Mouse (Mus musculus) forebrain, embryonic 14.5 days (tissue): ENCODE data around the gene Plbd2. TPM values are rescaled to one million over a fixed set of nuclear protein-coding genes. Genes with fewer than 3 reads are reported as not detected.

ENCODE experiments used
- ATAC-seq: fragments of 200-750 bp; cut with Nextera tagmentation; 2 replicates; pipeline ENCODE4 v1.8.0; 2017; ENCODE audit warnings: mild to moderate bottlenecking, moderate library complexity
- DNase-seq: peaks from one replicate; pipeline ENCODE4 v3.0.0-alpha.2; 2015; ENCODE audit warnings: low spot score
- H3K27ac ChIP-seq: fragments of 300-500 bp; sonication (generic); 2 replicates; pipeline ENCODE4 v1.5.1; 2014; ENCODE audit warnings: low read depth, mild to moderate bottlenecking, control low read depth, low read length, moderate library complexity
- H3K27me3 ChIP-seq: fragments of 300-500 bp; sonication (generic); replicated peaks from 2 replicates; pipeline ENCODE4 v1.6.1; 2014; ENCODE audit warnings: low read length, control low read depth, mixed read lengths; ENCODE audit not compliant: control insufficient read depth, insufficient read depth
- H3K36me3 ChIP-seq: fragments of 300-500 bp; sonication (generic); 2 replicates; pipeline ENCODE4 v1.6.1; 2014; ENCODE audit warnings: low read length, control low read depth; ENCODE audit not compliant: control insufficient read depth, insufficient read depth
- H3K4me1 ChIP-seq: fragments of 300-500 bp; sonication (generic); 2 replicates; pipeline ENCODE4 v1.6.1; 2014; ENCODE audit warnings: antibody characterized with exemption, low read length, control low read depth; ENCODE audit not compliant: control insufficient read depth, insufficient read depth
- H3K4me2 ChIP-seq: fragments of 300-500 bp; sonication (generic); 2 replicates; pipeline ENCODE4 v1.6.1; 2014; ENCODE audit warnings: mild to moderate bottlenecking, control low read depth, low read length
- H3K4me3 ChIP-seq: fragments of 300-500 bp; sonication (generic); 2 replicates; pipeline ENCODE4 v1.5.1; 2014; ENCODE audit warnings: low read depth, low read length, control low read depth
- H3K9ac ChIP-seq: fragments of 300-500 bp; sonication (generic); 2 replicates; pipeline ENCODE4 v1.6.1; 2014; ENCODE audit warnings: mild to moderate bottlenecking, low read length, control low read depth, moderate library complexity
- H3K9me3 ChIP-seq: fragments of 300-500 bp; sonication (generic); replicated peaks from 2 replicates; pipeline ENCODE4 v1.6.1; 2016; ENCODE audit warnings: low read length, control low read depth, mixed read lengths; ENCODE audit not compliant: control insufficient read depth
- WGBS: fragments of 180-500 bp; shearing (Covaris S2); extraction: QIAGEN DNeasy Blood & Tissue Kit; methylation state at CpG from one replicate; pipeline ENCODE4 v1.1.7; 2014; 5-methylcytosine and 5-hydroxymethylcytosine counted together
- polyA plus RNA-seq: library from polyadenylated mRNA; unstranded; fragments of >200 nt; fragmentation: Nextera tagmentation; extraction: Ambion mirVana; gene quantifications from 2 replicates; pipeline ENCODE4 v1.2.1, GENCODE M21; 2014

Gene Plbd2
- polyA plus RNA-seq, 1 experiment from 2014 or later: 14.8 TPM

- Histone ChIP-seq H3K27ac (0 out of 2 replicates have a peak overlapping the region, but pooled peaks have one; percentile 44), H3K4me2 (peak overlapping the region; percentile 37), H3K9me3 (no peaks in the 10 kb centered on the region), H3K4me3 (peak overlapping the region; percentile 19), H3K4me1 (peaks cover 22% of the 10 kb centered on the region), H3K36me3 (no peaks in the 10 kb centered on the region), H3K27me3 (peaks cover 51% of the 10 kb centered on the region), H3K9ac (peak overlapping the region; percentile 35)
- DNase-seq (no peak), ATAC-seq (no peak)
- WGBS: 11% methylated on average over 59 of the region's 61 CpGs
Measured at GRCm38 (mm10) chr5:120439887-120440670, 63.3 kb downstream of the Plbd2 start.

GRCm38 (mm10) chr5:120438991-120439710 is 64.3 kb downstream of the Plbd2 start:
- no peaks in the 10 kb centered on the region for H3K9me3 ChIP-seq
- H3K9ac ChIP-seq: peak overlapping the region; percentile 35
- DNase-seq: no peak
- no peak for ATAC-seq
- peak overlapping the region; percentile 19 for H3K4me3 ChIP-seq
- H3K27ac ChIP-seq: 0 out of 2 replicates have a peak overlapping the region, but pooled peaks have one; percentile 44
- peaks cover 60% of the 10 kb centered on the region for H3K27me3 ChIP-seq
- peaks cover 22% of the 10 kb centered on the region for H3K4me1 ChIP-seq
- peak overlapping the region; percentile 37 for H3K4me2 ChIP-seq
- 19% methylated on average over 27 of the region's 27 CpGs for WGBS
- no peaks in the 10 kb centered on the region for H3K36me3 ChIP-seq

- peak overlapping the region; percentile 54 for H3K9ac ChIP-seq
- WGBS: 5% methylated on average over 13 of the region's 13 CpGs
- H3K27ac ChIP-seq: peak overlapping the region; percentile 52
Measured at GRCm38 (mm10) chr5:120438469-120438868, 65.0 kb downstream of the Plbd2 start.

DNA sequence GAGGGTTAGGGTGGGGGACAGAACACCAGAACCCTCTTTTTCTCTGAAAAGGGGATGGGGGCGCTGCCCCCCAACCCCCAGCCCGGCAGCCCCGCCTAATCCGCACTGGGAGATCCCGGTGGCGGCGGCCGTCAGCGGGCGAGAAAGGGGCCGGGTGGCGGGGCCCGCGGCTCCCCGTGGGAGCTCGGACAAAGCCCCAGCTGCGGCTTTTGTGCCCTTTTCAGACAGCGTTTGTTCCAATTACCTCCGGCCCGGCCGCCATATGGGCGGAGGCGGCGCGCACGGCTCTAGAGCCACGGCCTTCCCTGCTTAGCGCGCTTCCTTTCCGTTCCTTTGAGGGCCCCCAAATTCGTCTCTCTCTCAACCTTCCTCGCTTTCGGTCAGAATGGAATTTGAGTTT is 65.4 kb downstream of the Plbd2 start:
- DNase-seq: no peak
- Histone ChIP-seq H3K4me2 (peak overlapping the region; percentile 37), H3K4me1 (peaks cover 22% of the 10 kb centered on the region), H3K4me3 (peak overlapping the region; percentile 28), H3K9ac (peak overlapping the region; percentile 54), H3K27me3 (peaks cover 70% of the 10 kb centered on the region), H3K36me3 (no peaks in the 10 kb centered on the region), H3K27ac (peak overlapping the region; percentile 52), H3K9me3 (no peaks in the 10 kb centered on the region)
- WGBS: under 1% methylated on average over 32 of the region's 33 CpGs
- no peak for ATAC-seq

More at GRCm38 (mm10) chr5:120438469-120438868, 65.0 kb downstream of the Plbd2 start:
- H3K27me3 ChIP-seq: peaks cover 67% of the 10 kb centered on the region
- ATAC-seq (no peak), DNase-seq (no peak)
- no peaks in the 10 kb centered on the region for H3K9me3 ChIP-seq
- H3K4me3 ChIP-seq: peak overlapping the region; percentile 28
- peak overlapping the region; percentile 37 for H3K4me2 ChIP-seq
- H3K36me3 ChIP-seq: no peaks in the 10 kb centered on the region
- H3K4me1 ChIP-seq: peaks cover 22% of the 10 kb centered on the region

DNA sequence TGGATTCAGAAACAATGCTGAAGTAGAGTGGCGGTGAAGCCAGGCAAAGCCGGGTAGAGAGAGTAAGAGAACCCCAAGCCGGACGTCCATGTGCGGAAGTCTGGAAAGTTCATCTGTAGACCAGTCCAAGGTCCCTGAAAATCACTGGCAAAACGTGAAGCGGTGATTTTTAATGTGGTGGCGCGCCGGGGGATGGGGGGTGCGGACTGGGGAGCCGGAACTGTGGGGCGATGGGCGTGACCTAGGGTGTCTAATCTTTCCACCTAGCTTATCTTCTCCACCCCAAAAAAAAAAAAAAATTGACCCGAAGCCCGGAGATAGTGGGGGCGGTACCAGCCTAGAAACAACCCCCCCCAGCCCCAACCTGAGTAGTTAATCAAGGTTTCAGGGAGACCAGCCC is 65.9 kb downstream of the Plbd2 start:
- DNase-seq: no peak
- Histone ChIP-seq H3K4me2 (peak overlapping the region; percentile 37), H3K9me3 (no peaks in the 10 kb centered on the region), H3K4me1 (peaks cover 22% of the 10 kb centered on the region), H3K27me3 (peaks cover 71% of the 10 kb centered on the region), H3K4me3 (peak overlapping the region; percentile 28), H3K36me3 (no peaks in the 10 kb centered on the region), H3K9ac (peak overlapping the region; percentile 54), H3K27ac (peak overlapping the region; percentile 52; the same call in 1 of the 2 replicates)
- no peak for ATAC-seq
- WGBS: under 1% methylated on average over 17 of the region's 17 CpGs

DNA sequence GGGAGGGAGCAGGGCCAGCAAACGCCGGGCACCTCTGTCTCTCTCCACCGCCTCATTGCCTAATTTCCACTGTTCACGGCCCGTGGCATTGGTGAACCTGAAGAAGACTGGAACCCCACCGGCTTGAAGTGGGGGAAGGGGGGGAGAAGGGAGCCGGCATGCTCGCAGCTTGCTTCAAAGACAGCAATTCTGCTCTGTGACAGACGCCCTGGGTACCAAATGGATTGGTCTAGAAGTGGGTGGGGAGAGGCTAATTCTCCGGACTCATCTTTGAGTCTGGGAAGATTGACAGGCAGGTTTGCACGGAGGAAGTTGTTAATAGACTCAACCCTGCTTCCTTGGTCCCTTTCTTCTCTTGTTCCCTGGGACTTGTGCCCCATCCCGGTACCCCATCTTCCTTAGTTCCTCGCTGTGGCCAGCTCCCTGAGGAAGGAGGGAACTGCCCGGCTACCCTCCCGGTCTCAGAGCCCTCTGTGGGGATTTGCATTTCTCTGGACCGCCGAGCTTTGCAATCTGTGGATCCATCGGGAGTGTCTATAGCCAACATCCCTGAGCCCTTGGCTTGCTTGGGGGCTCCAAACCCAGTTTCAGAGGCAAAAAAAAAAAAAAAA is 66.4 kb downstream of the Plbd2 start:
- peak overlapping the region; percentile 37 for H3K4me2 ChIP-seq
- DNase-seq (no peak), ATAC-seq (no peak)
- H3K9ac ChIP-seq: peak overlapping the region; percentile 54; the same call in 1 of the 2 replicates
- WGBS: under 1% methylated on average over 18 of the region's 18 CpGs
- H3K27me3 ChIP-seq: peaks cover 76% of the 10 kb centered on the region
- H3K36me3 ChIP-seq: no peaks in the 10 kb centered on the region
- H3K27ac ChIP-seq: peak overlapping the region; percentile 60; the same call in 1 of the 2 replicates
- peak overlapping the region; percentile 17 for H3K4me3 ChIP-seq
- no peaks in the 10 kb centered on the region for H3K9me3 ChIP-seq
- H3K4me1 ChIP-seq: peaks cover 22% of the 10 kb centered on the region

DNA sequence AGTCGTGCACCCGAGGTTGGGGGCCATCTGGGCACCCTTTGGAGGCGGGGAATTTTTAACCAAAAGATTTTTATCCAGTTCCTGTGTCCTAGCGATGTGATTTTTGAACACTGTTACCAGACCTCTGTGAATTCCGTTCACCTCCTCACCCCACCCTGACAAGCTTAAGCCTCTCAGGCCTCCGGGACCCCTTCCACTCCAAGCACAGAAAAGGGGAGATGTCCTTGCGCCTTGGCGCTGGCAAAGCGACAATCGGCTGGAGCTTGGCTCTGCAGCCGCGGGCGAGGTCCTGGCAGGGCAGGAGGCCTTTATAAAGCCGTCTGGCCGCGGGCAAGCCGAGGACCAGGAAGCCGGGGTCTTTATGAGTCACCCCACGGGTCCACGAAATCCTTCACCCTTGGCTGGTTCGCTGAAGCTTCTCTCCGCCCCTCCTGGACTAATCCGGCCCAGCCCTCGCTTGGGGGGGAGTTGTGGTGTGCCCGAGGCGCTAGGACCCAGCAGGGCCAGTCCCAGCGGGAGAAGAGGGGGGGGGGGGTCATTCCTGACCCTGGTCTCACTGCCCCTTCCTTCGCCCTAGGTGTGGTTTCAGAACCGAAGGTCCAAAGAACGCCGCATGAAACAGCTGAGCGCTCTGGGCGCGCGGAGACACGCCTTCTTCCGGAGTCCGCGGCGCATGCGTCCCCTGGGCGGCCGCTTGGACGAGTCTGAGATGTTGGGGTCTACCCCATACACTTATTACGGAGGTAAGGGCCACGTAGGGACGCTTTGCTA is 67.5 kb downstream of the Plbd2 start:
- Histone ChIP-seq H3K9ac (peak overlapping the region; percentile 54), H3K27ac (peak overlapping the region; percentile 60; the same call in 1 of the 2 replicates), H3K4me1 (peaks cover 22% of the 10 kb centered on the region), H3K4me3 (peak overlapping the region; percentile 38), H3K9me3 (no peaks in the 10 kb centered on the region), H3K4me2 (peak overlapping the region; percentile 58), H3K36me3 (no peaks in the 10 kb centered on the region), H3K27me3 (peaks cover 87% of the 10 kb centered on the region)
- WGBS: under 1% methylated on average over 46 of the region's 47 CpGs
- ATAC-seq (no peak), DNase-seq (no peak)

DNA sequence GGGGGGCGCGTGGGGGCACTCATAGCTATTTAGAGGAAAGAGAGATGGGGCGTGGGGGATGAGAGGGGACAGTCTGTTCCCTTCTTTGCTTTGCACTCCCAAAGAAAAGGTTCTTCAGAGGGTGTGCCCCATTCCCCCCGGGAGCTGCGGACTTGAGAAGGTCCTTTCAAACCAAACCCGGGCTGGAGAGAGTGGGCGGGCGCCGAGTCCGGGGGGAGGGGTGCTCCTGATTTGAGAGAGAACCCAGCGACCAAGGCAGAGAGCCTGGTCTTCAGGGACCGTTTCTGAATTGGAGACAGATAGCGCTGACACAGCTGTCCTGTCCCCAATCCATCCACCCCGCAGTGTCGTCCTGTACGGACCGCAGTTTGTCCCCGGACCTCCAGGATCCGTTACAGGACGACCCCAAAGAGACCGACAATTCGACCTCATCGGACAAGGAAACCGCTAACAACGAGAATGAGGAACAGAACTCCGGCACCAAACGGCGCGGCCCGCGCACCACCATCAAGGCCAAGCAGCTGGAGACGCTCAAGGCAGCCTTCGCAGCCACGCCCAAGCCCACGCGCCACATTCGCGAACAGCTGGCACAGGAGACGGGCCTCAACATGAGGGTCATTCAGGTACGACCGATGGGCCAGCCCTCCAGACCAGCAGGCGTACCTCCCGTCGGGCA is 68.3 kb downstream of the Plbd2 start:
- peak overlapping the region; percentile 60; the same call in 1 of the 2 replicates for H3K27ac ChIP-seq

More for the DNA sequence above, 68.3 kb downstream of the Plbd2 start:
- Histone ChIP-seq H3K4me1 (peaks cover 22% of the 10 kb centered on the region), H3K4me2 (peak overlapping the region; percentile 58), H3K27me3 (peaks cover 91% of the 10 kb centered on the region), H3K36me3 (no peaks in the 10 kb centered on the region), H3K4me3 (peak overlapping the region; percentile 38), H3K9ac (peak overlapping the region; percentile 54), H3K9me3 (no peaks in the 10 kb centered on the region)
- ATAC-seq (no peak), DNase-seq (no peak)
- under 1% methylated on average over 44 of the region's 44 CpGs for WGBS
